Mouse (Mus musculus) gastrocnemius, adult 18-20 months (tissue): ENCODE measurements at regions not wholly inside any gene's neighbourhood (a gene's known extent, or its start where the extent isn't known, plus 50 kb on each side); places are given as distances from the start of the nearest gene placed in this dataset.

Source experiments
- DNase-seq: peaks from one replicate; pipeline ENCODE4 v3.0.0; 2021; ENCODE audit warnings: low spot score

DNA sequence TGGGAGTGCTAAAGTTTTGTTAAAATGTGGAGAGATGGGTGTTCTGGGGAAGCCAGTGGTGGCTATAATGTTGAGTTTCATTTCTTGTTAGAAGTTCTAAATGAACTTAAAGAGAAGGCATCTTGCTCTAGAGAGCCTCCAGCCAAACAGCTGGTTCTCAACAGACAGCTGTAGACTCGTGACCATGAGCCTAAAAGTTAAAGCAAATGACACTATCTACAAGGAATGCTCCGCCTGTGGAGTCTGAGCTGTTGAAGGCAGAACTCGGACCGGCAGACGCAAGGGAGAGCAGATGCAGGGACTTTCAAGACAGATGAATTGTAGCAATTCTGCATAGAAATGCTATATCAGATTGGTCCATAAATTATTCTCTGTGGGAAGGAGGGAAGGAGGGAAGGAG lies 114.1 kb upstream of the Fn1 start:
- DNase-seq, result no peak

DNA sequence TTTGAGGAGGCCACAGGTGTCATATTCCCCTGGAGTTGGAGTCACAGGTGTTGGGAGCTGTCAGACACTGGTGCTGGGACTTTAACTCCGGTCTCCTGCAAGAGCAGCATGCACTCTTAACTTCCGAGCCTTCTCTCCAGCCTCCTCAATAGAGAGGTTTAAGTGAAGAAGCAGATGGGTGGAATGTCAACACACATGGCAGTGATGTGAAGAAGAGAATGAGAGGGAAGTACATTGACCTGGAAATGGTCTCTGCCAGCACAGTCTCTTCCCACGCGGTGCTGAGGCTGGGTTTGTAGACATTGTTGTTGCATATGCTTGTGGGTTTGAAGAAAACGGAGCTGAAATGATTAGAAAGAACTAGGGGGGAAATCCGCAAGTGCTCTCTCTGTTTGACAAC lies 112.0 kb upstream of the Fn1 start:
- no peak for DNase-seq

DNA sequence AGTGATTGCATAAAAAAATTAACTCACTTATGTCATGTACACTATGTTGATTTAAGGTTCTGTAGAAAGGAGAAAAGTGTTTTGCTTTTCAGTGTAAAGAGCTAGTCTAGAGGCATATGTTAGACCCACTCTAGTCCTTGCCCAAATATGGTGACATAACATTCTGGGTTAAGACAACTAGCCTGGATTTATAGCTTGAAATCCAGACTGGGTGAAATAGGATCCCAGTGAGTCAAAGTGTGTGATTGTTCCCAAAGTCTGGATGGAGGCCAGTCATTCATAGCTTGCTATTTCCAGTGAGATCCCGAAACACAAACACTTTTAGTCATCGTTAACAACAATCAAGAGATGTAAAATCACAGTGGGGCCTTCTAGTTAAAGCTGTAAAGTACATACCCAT lies 110.5 kb upstream of the Fn1 start:
- DNase-seq, result peak; percentile 29

DNA sequence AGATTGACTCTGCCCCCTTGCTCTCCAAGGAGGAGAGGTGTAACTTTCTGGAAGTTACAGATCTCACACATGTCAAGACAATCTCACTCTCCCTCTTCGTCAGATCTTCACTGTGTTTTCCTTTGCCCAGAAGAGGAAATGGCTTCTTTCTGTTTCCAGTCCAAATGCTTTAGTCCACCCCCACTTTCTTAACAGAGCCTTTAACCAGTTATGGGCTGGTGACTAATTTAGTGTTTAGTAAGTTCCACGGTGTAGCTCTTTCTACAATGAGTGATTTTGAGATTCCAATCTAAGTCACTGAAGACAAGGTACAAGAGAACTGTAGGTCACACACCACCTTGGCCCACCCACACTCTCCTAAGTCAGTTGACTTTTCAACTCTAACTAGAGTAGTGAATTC lies 107.3 kb upstream of the Fn1 start:
- DNase-seq, result no peak

DNA sequence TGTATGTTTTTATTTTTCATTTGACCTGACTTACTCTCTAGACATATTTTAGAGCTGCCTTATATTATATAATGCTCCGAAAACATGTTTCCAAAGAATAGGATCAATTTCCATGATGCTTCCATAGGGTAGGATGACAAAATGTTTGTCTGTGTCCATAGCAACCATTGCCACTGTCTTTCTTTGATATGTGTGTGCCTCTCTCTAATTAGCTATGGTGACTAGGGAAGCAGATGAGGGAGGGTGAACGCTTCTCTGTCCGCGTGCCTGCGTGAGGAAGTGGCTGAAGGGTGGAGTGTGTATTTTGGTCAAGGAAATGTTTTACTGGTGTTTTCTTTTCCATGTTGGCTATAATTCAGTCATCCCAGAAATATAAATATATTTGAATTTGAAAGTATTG lies 104.2 kb upstream of the Fn1 start:
- DNase-seq, result no peak

DNA sequence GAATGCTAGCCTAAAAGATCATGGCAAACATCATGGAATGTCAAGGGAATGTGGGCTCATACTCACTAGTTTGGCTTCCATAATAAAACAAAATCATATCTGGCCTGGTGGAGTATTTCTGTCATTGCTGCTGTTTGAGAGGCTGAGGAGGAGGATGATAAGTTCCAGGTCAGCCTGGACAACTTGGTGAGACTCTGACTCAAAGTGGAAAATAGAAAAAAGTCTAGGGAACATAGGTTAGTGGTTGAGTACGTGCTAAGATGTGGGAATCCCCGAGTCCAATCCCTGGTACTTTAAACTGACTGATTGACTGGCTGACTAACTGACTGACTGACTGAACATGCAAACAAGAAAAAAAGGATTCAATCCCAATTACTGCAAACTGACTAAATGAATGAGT lies 103.2 kb upstream of the Fn1 start:
- no peak for DNase-seq

DNA sequence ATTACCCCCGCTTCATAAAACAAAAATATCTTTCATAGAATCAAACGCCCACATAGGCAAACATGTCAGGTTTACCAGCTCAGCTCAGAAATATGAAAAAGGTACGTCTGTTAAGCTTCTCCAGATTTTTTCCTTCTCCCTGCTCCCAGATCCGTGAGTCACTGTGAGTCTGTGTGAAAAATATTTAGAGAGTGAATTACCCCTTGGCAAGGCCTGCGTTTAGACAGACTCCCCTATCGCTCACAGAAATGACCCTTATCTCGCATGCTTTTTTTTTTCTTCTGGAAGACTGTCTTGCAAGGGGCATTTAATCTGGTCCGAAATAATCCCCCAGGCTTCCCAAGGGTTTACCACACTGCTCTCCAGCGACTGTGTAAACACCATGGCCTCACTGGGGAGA lies 102.4 kb upstream of the Fn1 start:
- DNase-seq, result no peak

DNA sequence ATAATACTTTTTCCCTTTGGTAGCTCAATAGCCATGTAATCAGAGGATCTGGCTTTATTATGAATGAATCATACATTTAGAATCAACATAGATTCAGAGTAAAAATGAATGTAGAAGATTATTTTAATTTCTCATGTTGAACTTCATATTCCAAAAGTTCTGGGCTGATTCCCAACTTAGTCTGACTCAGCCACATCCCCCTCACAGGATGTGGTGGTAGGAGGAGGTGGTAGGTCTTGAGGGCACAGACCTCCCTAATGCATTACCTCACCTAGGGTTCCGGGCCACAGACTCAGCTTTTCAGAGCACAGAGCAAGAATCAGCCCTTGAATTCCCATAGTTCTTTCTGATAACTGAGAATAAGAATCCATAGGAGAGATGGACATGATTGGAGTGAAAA lies 99.4 kb upstream of the Fn1 start:
- DNase-seq, result no peak

DNA sequence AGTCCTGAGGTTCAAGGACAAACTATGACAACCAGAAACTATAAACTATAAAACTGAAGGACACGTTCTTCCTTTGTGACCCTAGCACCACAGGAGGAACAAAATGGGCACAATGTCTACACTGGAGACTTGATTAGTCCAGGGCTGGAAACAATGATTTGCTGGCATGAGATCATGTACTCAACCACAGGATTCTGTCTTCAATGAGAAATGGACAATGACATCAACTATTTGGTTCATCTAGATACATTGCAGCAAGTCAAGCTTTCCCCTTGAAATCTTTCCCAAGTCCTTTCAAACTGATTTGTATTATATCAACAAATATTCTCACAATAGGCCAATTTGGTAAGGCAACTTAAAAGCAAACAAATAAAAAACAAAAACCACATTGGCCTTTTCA lies 98.6 kb upstream of the Fn1 start:
- no peak for DNase-seq

DNA sequence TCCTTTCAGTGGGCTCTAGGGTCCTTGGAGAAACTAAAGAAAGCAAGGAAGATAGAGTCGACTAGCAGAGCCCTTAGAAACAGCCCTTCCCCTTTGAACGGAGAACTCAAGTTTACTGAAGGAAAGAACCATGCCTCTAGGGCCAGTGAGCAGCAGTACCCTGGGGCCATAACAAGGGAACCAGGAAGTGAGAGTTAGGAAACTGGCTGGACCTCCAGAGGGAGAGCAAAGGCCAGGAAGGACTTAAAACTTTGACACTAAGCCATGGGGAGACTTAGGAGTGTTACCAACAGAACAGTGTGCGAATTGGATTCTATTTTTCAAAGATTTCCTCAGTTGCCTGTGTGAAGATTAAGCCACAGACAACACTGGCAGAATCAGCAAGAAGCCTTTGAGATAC lies 82.6 kb upstream of the Fn1 start:
- no peak for DNase-seq

DNA sequence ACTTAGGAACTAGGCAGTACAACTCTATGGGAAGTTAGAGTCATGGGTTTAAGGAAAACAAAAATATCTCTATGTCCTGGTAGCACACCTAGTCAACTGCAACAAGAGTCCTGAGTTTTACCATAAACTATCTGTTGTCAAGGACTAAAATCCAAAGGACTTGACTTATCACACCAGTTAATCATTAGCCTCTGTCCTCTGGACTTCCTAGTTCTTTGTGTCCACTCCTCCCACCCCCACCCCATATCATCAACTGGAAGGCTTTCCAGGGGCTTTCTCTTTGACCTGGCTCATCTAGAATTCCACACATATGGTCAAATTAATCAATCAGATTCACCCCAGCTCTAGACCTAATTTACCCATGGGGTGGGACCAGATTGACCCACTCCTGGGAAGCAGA lies 78.6 kb upstream of the Fn1 start:
- DNase-seq, result no peak

DNA sequence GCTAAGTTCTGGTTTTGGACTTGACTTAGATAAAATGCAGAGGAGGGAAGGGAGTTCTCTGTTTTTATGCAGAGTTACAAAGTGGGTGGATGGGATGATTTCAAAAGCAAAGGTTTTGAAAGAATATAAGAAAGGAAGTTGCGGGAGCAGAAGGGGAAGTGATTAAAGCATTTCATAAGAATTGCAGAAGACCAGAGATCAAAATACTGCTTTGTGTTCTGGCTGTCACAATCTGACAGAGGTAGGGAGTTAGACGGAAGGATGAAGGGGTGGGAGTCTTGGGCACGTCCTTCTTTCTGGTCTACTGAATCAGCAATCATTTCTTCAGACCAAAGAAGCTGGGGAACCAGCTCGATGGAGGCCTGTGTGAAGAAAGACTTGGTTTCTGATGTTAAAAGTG lies 78.0 kb upstream of the Fn1 start:
- no peak for DNase-seq

DNA sequence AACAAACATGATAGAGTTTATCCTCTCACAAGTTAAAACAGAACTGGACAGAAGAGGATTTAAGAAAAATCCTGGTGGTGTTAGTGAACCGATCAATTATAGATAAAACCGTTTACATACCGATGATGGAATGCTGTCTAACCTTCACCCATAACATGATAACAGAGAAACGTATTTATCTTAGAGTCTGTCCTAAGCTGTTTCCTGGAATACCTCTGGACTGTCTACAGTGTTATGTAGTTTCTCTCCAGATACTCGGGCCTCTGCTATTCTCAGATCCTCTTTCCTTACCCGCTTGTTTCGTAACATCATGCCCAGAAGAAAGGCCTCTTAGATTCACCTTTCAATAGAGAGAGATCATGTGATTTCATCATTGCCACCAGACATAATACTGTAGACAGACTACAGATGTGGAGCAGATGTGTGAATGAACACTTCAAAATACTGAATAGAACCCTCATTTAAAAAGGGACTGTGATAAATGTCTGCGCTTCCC lies 75.9 kb upstream of the Fn1 start:
- DNase-seq, result no peak

DNA sequence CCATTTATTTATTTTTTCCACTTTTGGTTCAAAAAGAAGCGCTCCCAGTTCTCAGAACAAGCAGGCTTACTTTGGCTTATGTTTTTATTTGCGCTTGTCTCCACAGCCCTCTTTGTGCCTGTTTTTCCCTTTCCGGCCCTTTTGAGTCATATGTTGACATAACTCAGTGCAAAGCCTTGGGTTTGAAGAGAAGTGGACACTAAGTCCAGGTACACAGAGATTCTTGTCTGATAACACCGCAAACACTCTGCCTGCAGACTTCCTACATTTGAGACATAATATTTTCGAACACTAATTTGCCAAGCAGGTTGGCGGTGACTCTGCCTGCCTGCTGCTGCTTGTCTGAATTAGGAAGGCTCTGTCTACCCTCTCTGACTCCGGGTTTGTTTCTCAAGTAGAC lies 70.8 kb upstream of the Fn1 start:
- no peak for DNase-seq

DNA sequence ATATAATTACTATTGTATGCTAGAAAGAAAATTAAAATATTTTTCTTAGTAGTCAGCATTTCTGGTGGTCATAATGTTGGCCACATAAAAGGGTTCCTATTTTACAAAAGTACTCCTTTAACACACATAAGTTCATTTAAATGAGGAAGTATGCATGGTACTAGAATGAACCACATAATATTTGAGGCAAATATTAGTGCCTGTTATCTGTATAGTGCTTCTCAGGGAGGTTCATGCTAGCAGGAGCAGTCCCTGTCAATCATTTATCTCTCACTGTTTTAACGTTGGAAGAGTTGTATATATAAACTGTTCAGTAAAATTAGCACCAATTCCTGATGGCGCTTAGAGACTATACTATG lies 70.0 kb upstream of the Fn1 start:
- no peak for DNase-seq

DNA sequence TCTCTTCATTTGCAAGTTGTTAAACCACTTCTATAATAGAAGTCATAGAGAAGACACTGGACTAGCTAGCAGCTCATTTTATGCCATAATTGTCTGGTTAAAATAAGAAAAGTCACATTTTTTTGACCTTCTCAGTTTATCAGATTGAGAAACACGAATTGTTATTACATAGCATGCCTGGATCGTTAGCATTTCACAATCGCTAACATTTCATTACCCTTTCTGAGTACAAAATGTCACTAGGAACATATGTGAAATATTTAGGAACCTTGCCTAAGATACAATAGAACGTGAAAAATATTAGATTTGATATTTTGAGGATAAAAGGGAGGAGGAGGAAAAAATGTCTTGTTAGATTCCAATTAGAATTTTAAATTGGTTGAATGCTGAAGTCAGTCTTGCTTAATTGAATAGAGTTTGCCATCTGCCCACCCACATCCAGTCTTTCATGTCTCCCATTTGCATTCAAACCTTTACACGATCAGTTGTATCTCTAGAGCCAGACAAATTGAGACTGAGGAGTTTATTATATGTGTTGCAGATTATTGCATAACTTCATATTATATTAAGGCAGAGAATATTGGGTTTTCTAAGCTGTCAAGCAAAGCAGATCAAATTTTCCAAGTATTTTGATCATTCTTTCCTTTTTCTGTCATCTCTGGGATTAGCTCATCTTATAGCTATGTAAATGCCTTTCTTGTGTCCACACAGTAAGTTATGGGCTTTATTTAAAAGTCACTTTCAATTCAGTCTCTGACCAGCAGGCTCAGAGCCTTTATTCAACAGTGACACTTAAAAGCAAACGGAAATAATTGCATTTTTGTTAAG lies 69.4 kb upstream of the Fn1 start:
- DNase-seq, result no peak
